Mouse (Mus musculus): ENCODE results near the gene Dppa3. TPM values are rescaled to one million over a fixed set of nuclear protein-coding genes. Genes with fewer than 3 reads are reported as not detected.

Gene Dppa3
- polyA plus RNA-seq, 1 experiment: 0.26 TPM

DNA sequence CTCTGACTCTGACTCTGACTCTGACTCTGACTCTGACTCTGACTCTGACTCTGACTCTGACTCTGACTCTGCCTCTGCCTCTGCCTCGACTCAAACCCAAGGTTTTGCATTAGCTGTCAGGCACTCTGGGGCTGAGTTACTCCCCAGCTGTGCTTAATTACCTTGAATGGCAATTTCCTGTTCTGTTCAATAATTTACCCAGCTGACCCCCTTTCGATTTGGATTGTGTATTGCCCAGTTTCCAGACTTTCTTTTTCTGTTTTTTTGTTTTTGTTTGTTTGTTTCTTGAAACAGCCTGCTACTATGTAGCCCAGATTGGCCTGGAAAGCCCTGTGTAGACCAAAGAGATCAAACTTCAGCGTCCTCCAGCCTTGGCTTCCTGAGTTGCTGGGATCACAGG, 10.2 kb upstream of the Dppa3 start:
- Histone ChIP-seq H3K27me3 (ENCODE audit: control insufficient read depth, insufficient read depth, low read length) (no peaks in the 10 kb centered on the region), H3K4me1 (replicated peaks; ENCODE audit: control insufficient read depth, insufficient read depth, low read length) (no peaks in the 10 kb centered on the region), H3K27ac (ENCODE audit: control insufficient read depth, insufficient read depth, low read length) (no peak overlapping the region), H3K36me3 (ENCODE audit: control insufficient read depth, insufficient read depth, low read length) (no peaks in the 10 kb centered on the region), H3K4me3 (ENCODE audit: control insufficient read depth, insufficient read depth, low read length) (no peak overlapping the region)
- DNase-seq: no peak
- WGBS: 74% methylated on average over 3 of the region's 3 CpGs
- TF ChIP-seq CTCF (IDR thresholded peaks at IDR 0.05; ENCODE audit: borderline replicate concordance, control insufficient read depth, extremely low read depth, insufficient read depth, low read length, poor library complexity) (no peak), POLR2A (IDR thresholded peaks at IDR 0.05; ENCODE audit: control insufficient read depth, extremely low read depth, insufficient read depth, low read length, poor library complexity) (no peak)

GRCm38 (mm10) chr6:122621066-122621465, 5.1 kb upstream of the Dppa3 start:
- WGBS: 94% methylated on average over 6 of the region's 6 CpGs
- Histone ChIP-seq H3K27me3 (ENCODE audit: control insufficient read depth, insufficient read depth, low read length) (no peaks in the 10 kb centered on the region), H3K4me3 (ENCODE audit: control insufficient read depth, insufficient read depth, low read length) (no peak overlapping the region), H3K27ac (ENCODE audit: control insufficient read depth, insufficient read depth, low read length) (no peak overlapping the region), H3K4me1 (replicated peaks; ENCODE audit: control insufficient read depth, insufficient read depth, low read length) (no peaks in the 10 kb centered on the region), H3K36me3 (ENCODE audit: control insufficient read depth, insufficient read depth, low read length) (no peaks in the 10 kb centered on the region)
- no peak for DNase-seq
- no peak for TF ChIP-seq POLR2A (IDR thresholded peaks at IDR 0.05; ENCODE audit: control insufficient read depth, extremely low read depth, insufficient read depth, low read length, poor library complexity)
- TF ChIP-seq CTCF (IDR thresholded peaks at IDR 0.05; ENCODE audit: borderline replicate concordance, control insufficient read depth, extremely low read depth, insufficient read depth, low read length, poor library complexity): no peak

DNA sequence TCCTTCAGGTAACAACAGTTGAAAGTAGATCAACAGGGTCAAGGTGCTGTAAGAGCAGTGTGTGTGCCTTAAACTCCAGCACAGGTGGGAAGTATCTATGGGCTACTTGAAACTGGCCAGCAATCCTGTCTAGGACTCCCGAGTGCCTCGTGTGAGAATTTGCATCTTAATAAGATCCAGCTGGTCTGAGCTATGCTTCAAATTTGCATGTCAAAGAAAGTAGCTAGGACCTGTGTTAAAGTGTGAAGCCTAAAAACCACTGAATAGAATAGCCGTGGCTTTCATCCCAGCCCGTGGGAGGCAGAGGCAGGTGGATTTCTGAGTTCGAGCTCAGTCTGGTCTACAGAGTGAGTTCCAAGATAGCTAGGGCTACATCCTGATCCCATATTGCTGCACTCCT, 1.7 kb upstream of the Dppa3 start:
- H3K27ac ChIP-seq (ENCODE audit: control insufficient read depth, insufficient read depth, low read length): no peak overlapping the region

DNA sequence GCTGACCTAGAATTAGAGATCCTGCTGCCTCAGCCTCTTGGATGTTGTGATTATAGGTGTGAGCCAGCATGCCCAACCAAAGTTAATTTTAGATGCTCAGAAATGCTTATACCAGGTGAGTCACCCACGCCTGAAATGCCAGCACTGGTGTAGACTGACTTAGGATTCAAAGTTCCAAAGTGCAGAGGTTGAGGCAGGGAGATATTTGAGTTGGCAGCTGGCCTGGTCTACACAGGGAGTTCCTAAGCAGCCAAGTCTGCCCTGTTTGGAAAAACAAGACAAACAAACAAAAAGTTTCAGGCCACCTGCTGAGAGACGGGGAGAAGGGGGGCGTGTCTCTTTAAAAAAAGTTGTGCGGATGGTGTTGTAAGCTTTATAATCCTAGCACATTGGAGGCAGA, 1.1 kb upstream of the Dppa3 start:
- Histone ChIP-seq H3K4me3 (ENCODE audit: control insufficient read depth, insufficient read depth, low read length) (no peak overlapping the region), H3K4me1 (replicated peaks; ENCODE audit: control insufficient read depth, insufficient read depth, low read length) (no peaks in the 10 kb centered on the region), H3K27ac (ENCODE audit: control insufficient read depth, insufficient read depth, low read length) (no peak overlapping the region), H3K27me3 (ENCODE audit: control insufficient read depth, insufficient read depth, low read length) (no peaks in the 10 kb centered on the region), H3K36me3 (ENCODE audit: control insufficient read depth, insufficient read depth, low read length) (no peaks in the 10 kb centered on the region)
- DNase-seq: no peak
- TF ChIP-seq CTCF (IDR thresholded peaks at IDR 0.05; ENCODE audit: borderline replicate concordance, control insufficient read depth, extremely low read depth, insufficient read depth, low read length, poor library complexity) (no peak), POLR2A (IDR thresholded peaks at IDR 0.05; ENCODE audit: control insufficient read depth, extremely low read depth, insufficient read depth, low read length, poor library complexity) (no peak)
- 89% methylated on average over 4 of the region's 4 CpGs for WGBS

More for the DNA sequence above, 1.7 kb upstream of the Dppa3 start:
- WGBS: 91% methylated on average over 5 of the region's 5 CpGs
- DNase-seq: no peak
- H3K4me1 ChIP-seq (replicated peaks; ENCODE audit: control insufficient read depth, insufficient read depth, low read length): no peaks in the 10 kb centered on the region
- no peak overlapping the region for H3K4me3 ChIP-seq (ENCODE audit: control insufficient read depth, insufficient read depth, low read length)
- no peaks in the 10 kb centered on the region for H3K36me3 ChIP-seq (ENCODE audit: control insufficient read depth, insufficient read depth, low read length)
- no peak for TF ChIP-seq POLR2A (IDR thresholded peaks at IDR 0.05; ENCODE audit: control insufficient read depth, extremely low read depth, insufficient read depth, low read length, poor library complexity)
- no peak for TF ChIP-seq CTCF (IDR thresholded peaks at IDR 0.05; ENCODE audit: borderline replicate concordance, control insufficient read depth, extremely low read depth, insufficient read depth, low read length, poor library complexity)
- no peaks in the 10 kb centered on the region for H3K27me3 ChIP-seq (ENCODE audit: control insufficient read depth, insufficient read depth, low read length)

- WGBS: 33% methylated on average over 20 of the region's 20 CpGs
- Histone ChIP-seq H3K36me3 (ENCODE audit: control insufficient read depth, insufficient read depth, low read length) (no peaks in the 10 kb centered on the region), H3K27me3 (ENCODE audit: control insufficient read depth, insufficient read depth, low read length) (no peaks in the 10 kb centered on the region), H3K4me3 (ENCODE audit: control insufficient read depth, insufficient read depth, low read length) (no peak overlapping the region), H3K4me1 (replicated peaks; ENCODE audit: control insufficient read depth, insufficient read depth, low read length) (no peaks in the 10 kb centered on the region), H3K27ac (ENCODE audit: control insufficient read depth, insufficient read depth, low read length) (no peak overlapping the region)
- no peak for DNase-seq
- TF ChIP-seq POLR2A (IDR thresholded peaks at IDR 0.05; ENCODE audit: control insufficient read depth, extremely low read depth, insufficient read depth, low read length, poor library complexity) (no peak), CTCF (IDR thresholded peaks at IDR 0.05; ENCODE audit: borderline replicate concordance, control insufficient read depth, extremely low read depth, insufficient read depth, low read length, poor library complexity) (no peak)
Observed at GRCm38 (mm10) chr6:122627469-122628108, 1.4 kb downstream of the Dppa3 start.

DNA sequence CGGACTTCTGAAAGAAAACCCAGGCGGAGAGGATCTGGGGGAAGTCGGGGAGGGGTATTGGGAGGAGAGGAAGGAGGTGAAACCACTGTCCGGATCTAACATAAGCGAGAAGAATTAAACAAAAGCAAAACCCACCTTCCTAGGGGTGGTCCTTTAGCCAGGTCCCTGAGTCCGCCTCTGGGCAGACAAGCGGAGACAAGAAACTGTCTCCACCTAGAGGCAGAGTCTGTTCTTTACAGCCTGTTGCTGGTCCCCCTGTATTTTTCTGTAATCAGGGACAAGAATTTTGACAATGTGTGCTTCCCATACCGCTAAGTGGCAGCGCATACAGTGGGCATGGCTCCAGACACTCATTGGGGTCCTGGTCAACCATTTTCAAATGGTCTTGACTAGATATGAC, 7.2 kb downstream of the Dppa3 start:
- 0 out of 2 replicates have a peak, but pooled peaks cover 3% of the 10 kb centered on the region for H3K4me1 ChIP-seq (replicated peaks; ENCODE audit: control insufficient read depth, insufficient read depth, low read length)
- H3K4me3 ChIP-seq (ENCODE audit: control insufficient read depth, insufficient read depth, low read length): no peak overlapping the region
- H3K27me3 ChIP-seq (ENCODE audit: control insufficient read depth, insufficient read depth, low read length): no peaks in the 10 kb centered on the region
- DNase-seq: peak; percentile 21
- no peak for TF ChIP-seq POLR2A (IDR thresholded peaks at IDR 0.05; ENCODE audit: control insufficient read depth, extremely low read depth, insufficient read depth, low read length, poor library complexity)
- no peak for TF ChIP-seq CTCF (IDR thresholded peaks at IDR 0.05; ENCODE audit: borderline replicate concordance, control insufficient read depth, extremely low read depth, insufficient read depth, low read length, poor library complexity)
- no peak overlapping the region for H3K27ac ChIP-seq (ENCODE audit: control insufficient read depth, insufficient read depth, low read length)
- WGBS: 39% methylated on average over 9 of the region's 9 CpGs
- no peaks in the 10 kb centered on the region for H3K36me3 ChIP-seq (ENCODE audit: control insufficient read depth, insufficient read depth, low read length)

- H3K4me1 ChIP-seq (replicated peaks; ENCODE audit: control insufficient read depth, insufficient read depth, low read length): 0 out of 2 replicates have a peak, but pooled peaks cover 3% of the 10 kb centered on the region
- no peaks in the 10 kb centered on the region for H3K36me3 ChIP-seq (ENCODE audit: control insufficient read depth, insufficient read depth, low read length)
- no peak overlapping the region for H3K27ac ChIP-seq (ENCODE audit: control insufficient read depth, insufficient read depth, low read length)
- no peak for DNase-seq
- TF ChIP-seq CTCF (IDR thresholded peaks at IDR 0.05; ENCODE audit: borderline replicate concordance, control insufficient read depth, extremely low read depth, insufficient read depth, low read length, poor library complexity): no peak
- no peak for TF ChIP-seq POLR2A (IDR thresholded peaks at IDR 0.05; ENCODE audit: control insufficient read depth, extremely low read depth, insufficient read depth, low read length, poor library complexity)
- H3K4me3 ChIP-seq (ENCODE audit: control insufficient read depth, insufficient read depth, low read length): no peak overlapping the region
- 51% methylated on average over 7 of the region's 7 CpGs for WGBS
- H3K27me3 ChIP-seq (ENCODE audit: control insufficient read depth, insufficient read depth, low read length): no peaks in the 10 kb centered on the region
Observed at GRCm38 (mm10) chr6:122635315-122635714, 9.1 kb downstream of the Dppa3 start.

Data from thymus, adult 2 months (tissue).